Mouse (Mus musculus) hematopoietic stem cell, adult 5-6 weeks (primary cell): ENCODE measurements around the gene Hexim1. TPM values are rescaled to one million over a fixed set of nuclear protein-coding genes. Genes with fewer than 3 reads are reported as not detected.

Source experiments
- ATAC-seq, 2 experiments: fragments of 125-278 bp in 1 of 2; replicated peaks in 1 of 2; 2 replicates each; pipeline ENCODE4 v1.8.0; 2016 to 2017; ENCODE audit warnings: inconsistent platforms in 2 of 2, mild to moderate bottlenecking in 2 of 2, moderate number of reproducible peaks in 2 of 2, low read depth in 1 of 2, moderate TSS enrichment in 1 of 2; ENCODE audit not compliant: low FRiP score in 2 of 2, poor library complexity in 2 of 2, severe bottlenecking in 2 of 2, insufficient read depth in 1 of 2, low TSS enrichment in 1 of 2
- total RNA-seq: library from RNA; stranded (forward); fragments of 172-1452, 232-1000 nt; gene quantifications from 2 replicates; pipeline ENCODE4 v1.2.3, GENCODE M21; 2017

Gene Hexim1
- total RNA-seq, 1 experiment from 2014 or later, result 55.9 TPM

- ATAC-seq, result no peak
Measured at GRCm38 (mm10) chr11:103112552-103112912, 3.5 kb upstream of the Hexim1 start.

GRCm38 (mm10) chr11:103113005-103113404 lies 3.0 kb upstream of the Hexim1 start:
- no peak for ATAC-seq

- no peak for ATAC-seq
Measured at GRCm38 (mm10) chr11:103113771-103114170, 2.3 kb upstream of the Hexim1 start.

GRCm38 (mm10) chr11:103114270-103114943 lies 1.6 kb upstream of the Hexim1 start:
- no peak for ATAC-seq

GRCm38 (mm10) chr11:103115163-103116007 lies 646 bp upstream of the Hexim1 start:
- ATAC-seq, result peak; percentile 37 to 40

- peak in 1 of 2 experiments; percentile 22; a peak in 3 of 4 replicates for ATAC-seq
Measured at GRCm38 (mm10) chr11:103116959-103117590, 1.0 kb downstream of the Hexim1 start.

- no peak for ATAC-seq
Measured at GRCm38 (mm10) chr11:103117591-103118009, 1.6 kb downstream of the Hexim1 start.

GRCm38 (mm10) chr11:103118866-103119265 lies 2.8 kb downstream of the Hexim1 start:
- no peak for ATAC-seq

GRCm38 (mm10) chr11:103119609-103120008 lies 3.6 kb downstream of the Hexim1 start:
- no peak for ATAC-seq

- ATAC-seq, result no peak
Measured at GRCm38 (mm10) chr11:103120315-103120714, 4.3 kb downstream of the Hexim1 start.

- no peak for ATAC-seq
Measured at GRCm38 (mm10) chr11:103131701-103132575, 15.9 kb downstream of the Hexim1 start, which contains the start of gene Hexim2. Hexim2 (plus strand) TSS chr11:103132429.

- ATAC-seq, result peak; percentile 92 to 94
Measured at GRCm38 (mm10) chr11:103132576-103133455, 16.8 kb downstream of the Hexim1 start.

GRCm38 (mm10) chr11:103133456-103134185 lies 17.6 kb downstream of the Hexim1 start:
- no peak for ATAC-seq

GRCm38 (mm10) chr11:103134221-103134620 lies 18.2 kb downstream of the Hexim1 start:
- ATAC-seq, result no peak

GRCm38 (mm10) chr11:103136039-103136577 lies 20.1 kb downstream of the Hexim1 start:
- no peak for ATAC-seq
